Mouse (Mus musculus) heart, adult 11 months (tissue): ENCODE data around the gene Mrpl2.

Experiments
- DNase-seq: peaks from one replicate; pipeline ENCODE4 v3.0.0; 2022

The Mrpl2 gene

GRCm38 (mm10) chr17:46645561-46646321 is at the start of gene Mrpl2, which contains the start of gene Klc4:
TSS of gene Mrpl2 (plus strand) at chr17:46646229.
TSS of gene Klc4 (minus strand) at chr17:46646022.
- peak; percentile 100 for DNase-seq

- no peak for DNase-seq
These were observed 48.1 kb upstream of the Mrpl2 start for GRCm38 (mm10) chr17:46597956-46598355.

DNA sequence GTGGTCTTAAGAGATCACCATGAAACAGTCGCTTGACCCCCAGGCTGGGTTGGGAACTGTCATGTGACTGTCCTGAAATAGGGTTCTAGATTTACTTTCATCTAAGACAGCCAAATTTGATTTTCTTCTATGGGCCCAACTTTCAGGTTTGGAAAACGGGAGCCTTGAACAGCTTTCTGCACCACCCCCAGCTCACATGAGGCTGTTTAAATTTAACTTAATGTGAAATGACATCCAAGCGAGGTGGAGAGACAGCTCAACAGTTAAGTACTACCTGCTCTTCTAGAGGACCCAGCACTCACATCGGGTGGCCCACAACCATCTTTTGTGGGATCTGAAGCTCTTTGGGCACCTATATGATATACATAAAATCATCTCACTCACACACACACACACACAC is 47.1 kb upstream of the Mrpl2 start:
- DNase-seq, result no peak

DNA sequence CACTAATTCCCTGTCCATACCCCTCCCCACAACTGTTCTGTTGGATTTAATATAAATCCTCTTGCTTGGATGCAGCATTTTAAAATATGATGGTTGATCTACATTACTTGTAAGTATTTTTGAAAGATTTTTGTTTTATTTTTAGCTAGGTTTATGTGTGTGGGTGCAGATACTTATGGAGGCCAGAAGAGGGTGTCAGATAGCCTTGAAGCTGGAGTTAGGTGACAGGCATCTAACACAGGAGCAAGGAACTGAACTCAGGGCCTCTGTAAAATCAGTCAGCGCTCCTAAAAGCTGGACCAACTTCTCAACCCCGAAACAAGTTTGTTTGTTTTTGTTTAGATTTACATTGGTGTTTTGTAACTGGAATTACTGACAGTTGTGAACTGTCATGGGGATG is 45.5 kb upstream of the Mrpl2 start:
- no peak for DNase-seq

DNA sequence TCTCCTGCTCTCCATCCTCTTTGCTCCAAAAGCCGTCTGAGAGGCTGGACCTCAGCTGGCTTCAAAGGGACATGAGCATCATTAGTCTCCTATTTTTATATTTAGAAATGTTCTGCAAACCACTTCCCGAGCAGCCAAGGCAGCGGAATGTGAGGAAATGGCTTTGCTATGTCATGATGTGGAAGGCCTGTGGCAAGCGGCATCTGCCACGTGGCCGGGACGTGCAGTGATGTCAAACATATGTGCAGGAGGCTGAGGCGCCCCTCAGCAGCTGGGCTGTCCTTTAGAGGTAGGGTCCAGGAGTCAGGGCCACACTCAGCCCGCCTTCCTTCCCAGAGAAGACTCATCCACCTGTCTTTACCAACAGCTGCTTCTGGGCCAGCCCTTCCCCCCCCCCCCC is 43.8 kb upstream of the Mrpl2 start:
- no peak for DNase-seq

DNA sequence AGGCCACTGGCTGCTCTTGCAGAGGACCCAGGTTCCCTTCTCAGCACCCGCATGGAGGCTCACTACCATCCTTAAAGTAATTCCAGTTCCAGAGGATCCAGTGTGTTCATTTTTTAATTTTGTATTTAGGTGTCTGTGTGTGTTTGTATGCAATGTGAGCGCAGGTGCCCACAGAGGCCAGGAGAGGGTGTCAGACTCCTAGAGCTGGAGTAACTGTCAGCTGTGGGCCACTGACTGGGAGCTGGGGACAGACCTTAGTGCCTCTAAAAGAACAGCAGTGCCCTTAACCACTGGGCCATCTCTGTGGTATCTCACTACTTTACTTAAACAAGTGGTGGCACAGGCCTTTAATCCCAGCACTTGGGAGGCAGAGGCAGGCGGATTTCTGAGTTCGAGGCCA is 42.8 kb upstream of the Mrpl2 start:
- DNase-seq, result no peak

DNA sequence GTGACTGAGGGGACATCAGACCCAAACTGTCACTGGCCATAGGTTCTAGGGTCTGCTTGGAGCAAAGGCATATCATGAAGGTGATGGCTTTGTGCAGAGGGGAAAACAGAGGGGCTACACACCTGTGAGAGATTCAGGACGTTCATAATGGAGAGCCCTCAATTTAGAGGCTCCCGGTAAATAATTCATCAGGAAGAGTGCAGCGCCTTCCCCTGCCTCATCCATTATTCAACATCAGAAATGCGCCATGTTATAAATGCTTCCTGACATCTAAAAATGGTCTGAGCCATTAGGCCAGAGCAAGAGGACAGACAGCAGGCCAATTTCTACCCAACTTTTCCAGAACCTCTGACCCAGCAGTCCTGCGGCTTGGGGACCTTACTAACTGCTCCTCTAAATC is 40.9 kb upstream of the Mrpl2 start:
- no peak for DNase-seq

GRCm38 (mm10) chr17:46605987-46606386 is 40.0 kb upstream of the Mrpl2 start:
- DNase-seq, result no peak

DNA sequence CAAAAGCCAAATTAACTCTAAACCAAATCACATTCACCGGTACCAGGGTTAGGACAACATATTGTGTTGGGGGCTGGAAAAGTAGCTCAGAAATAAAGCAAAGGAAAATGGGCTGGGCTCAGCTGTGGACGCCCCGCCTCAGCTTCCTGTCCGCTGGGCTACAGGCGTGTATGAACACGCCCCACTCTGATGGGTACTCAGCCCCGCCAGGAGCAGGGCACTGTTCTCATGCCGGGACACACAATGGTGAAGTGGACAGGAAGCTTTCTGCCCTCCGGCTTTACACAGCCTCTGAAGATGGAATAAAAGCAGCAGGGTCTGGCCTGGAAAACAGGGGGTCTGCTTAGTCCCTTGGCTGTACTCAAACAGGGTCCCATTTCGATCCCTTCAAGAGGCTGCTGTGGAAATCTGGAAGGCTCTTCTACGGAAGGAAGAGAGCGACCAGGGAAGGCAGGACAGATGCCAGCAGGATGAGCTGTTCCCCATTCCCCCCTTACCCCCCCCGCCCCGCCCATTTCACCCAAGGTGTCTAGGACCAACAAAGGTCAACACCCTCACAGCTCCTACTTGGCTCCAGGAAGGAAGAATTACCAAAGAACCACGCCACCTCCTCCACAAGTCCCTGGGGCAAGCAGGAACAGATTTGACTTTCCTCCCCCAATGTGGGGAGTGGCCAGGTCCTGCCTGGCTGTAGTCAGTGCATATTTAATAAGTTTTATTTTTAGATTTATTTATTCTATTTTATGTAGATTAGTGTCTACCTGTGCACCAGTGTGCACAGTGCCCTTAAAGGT is 36.1 kb upstream of the Mrpl2 start:
- DNase-seq, result peak; percentile 93

- DNase-seq, result no peak
These were observed 34.7 kb upstream of the Mrpl2 start for GRCm38 (mm10) chr17:46611316-46611715.

DNA sequence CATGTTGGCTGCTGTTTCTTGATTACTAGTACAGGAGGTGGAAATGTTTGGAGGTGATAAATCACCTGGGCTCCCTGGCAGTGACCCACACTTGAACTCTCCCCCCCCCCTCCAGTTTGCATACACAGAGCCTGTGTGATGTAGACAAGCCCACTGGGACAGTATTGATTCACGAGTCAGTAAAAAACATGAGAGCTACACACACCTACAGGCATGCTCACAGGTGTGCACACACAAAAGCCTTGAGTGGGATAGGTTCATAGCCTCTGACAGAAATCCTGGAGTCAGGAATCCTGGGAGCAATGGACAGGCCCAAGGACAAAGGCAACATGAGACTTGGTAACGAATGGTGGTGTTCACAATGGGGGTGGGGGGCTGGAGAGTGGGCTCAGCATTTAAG is 33.8 kb upstream of the Mrpl2 start:
- DNase-seq, result no peak

GRCm38 (mm10) chr17:46612820-46613219 is 33.2 kb upstream of the Mrpl2 start:
- no peak for DNase-seq

DNA sequence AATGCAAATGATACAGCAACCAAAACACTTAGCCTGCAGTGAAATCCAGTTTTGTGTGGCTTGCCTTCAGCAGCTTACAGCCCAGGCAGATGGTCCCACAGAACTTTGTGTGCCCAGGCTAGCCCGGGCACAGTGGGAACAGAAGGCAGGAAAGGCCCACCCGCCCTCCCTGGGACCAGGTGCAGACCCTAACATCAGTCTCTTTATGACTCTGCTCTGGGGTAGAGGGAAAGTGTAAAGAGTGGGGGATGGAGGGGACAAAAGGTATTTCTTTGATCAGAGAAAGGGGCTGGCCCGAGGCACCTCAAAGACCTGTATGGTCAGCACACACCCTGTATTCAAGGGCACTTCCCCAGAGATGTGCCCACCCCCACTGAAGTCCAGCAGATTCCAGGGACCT is 32.8 kb upstream of the Mrpl2 start:
- DNase-seq, result no peak

GRCm38 (mm10) chr17:46617799-46618198 is 28.2 kb upstream of the Mrpl2 start:
- no peak for DNase-seq

GRCm38 (mm10) chr17:46618394-46618768 is 27.6 kb upstream of the Mrpl2 start:
- no peak for DNase-seq

DNA sequence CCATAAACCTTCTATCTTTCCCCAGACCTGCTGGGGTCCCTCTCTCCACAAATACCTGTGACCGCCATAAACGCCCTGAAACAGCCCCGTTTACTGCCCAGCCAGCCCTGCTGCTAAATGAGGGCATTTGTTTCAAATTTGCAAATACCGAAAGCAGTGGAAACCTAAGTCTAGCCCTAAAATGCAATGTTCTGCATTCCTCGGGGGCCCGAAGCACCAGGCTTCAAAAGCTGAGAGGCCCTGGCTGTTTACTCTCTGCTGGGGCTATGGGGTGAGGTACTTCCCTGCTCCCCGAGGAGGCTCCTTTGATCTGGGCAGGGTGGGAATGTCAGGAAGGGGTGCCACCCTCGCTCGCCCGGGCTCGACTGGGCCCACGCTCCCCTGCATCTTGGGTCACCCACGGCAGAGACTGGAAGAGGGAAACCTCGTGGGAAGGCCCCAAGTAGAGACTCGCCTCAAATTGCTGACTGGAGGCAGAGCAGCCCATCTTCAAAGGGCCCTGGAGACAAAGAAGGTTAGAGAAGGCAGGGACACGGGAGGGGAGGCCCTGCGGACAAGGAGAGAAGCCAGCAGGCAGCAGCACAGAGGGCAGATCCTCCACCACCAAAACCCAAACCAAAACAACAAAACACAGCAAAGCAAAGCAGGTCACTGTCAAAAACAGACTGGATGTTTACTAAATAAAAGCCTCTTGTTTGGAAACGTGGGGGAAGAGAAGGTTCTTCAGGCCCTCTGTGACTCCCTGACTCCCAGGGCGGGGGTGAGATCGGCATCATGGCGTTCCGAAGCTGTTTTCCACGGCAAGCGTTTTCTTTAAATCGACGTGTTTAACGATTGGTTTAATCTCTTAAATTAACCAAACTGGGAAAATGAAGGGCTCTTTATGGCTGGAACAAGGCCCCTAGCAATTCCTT is 27.0 kb upstream of the Mrpl2 start:
- no peak for DNase-seq

GRCm38 (mm10) chr17:46619683-46620357 is 26.2 kb upstream of the Mrpl2 start:
- DNase-seq, result no peak

GRCm38 (mm10) chr17:46621324-46621723 is 24.7 kb upstream of the Mrpl2 start:
- peak; percentile 95 for DNase-seq

DNA sequence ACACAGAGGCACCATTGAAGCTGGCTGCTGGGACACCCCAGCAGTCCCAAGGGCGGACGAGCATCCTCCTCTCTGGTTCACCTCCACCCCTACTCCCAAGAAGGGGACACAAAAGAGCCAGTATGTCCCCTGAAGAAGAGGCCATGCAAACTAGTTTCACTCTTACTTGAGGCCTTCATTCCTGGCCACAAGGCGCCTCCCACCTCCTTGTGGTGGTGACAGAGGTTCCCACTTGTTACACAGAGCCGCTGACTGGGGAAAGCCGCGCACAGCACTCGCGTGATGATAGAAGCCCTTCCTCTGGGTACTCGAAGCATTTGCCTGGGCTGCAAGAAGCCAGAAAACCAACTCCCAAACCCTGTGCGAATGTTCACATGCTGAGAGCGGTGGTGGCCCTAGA is 23.8 kb upstream of the Mrpl2 start:
- DNase-seq, result no peak

GRCm38 (mm10) chr17:46623819-46624557 is 22.0 kb upstream of the Mrpl2 start:
- peak; percentile 95 for DNase-seq

DNA sequence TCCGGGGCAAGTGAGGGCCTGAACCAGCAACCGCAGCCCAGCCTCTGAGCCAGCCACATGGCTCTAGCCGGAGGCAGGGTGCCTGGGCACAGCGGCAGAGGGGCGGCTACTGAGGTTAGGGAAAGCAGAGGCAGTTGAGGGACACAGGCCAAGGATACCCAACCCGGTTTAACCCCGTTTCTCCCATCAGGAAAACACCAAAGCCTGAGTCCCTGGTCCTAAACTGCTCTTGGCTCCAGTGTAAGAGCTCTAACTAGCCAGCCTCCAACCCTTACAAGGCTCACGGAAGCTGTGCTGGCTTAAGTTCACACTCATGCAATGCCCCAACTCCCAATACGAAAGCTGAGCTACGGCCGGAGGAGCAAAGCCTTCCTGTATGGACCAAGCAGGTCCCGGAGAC is 21.4 kb upstream of the Mrpl2 start:
- DNase-seq, result peak; percentile 93

- peak; percentile 84 for DNase-seq
These were observed 18.6 kb upstream of the Mrpl2 start for GRCm38 (mm10) chr17:46627409-46627808.
